Mouse (Mus musculus) R1 (cell line): ENCODE results near the gene Ppp1r14c.
A peak's percentile ranks its signal among the peaks of the same experiment; 100 is the strongest.

Experiments
- DNase-seq: peaks from one replicate; pipeline ENCODE4 v3.0.0-alpha.2; 2018; ENCODE audit warnings: low read depth, low spot score

The Ppp1r14c gene

GRCm38 (mm10) chr10:3366036-3366869, at the start of gene Ppp1r14c:
Gene Ppp1r14c (plus strand): TSS chr10:3366057.
- DNase-seq = peak; percentile 73

DNA sequence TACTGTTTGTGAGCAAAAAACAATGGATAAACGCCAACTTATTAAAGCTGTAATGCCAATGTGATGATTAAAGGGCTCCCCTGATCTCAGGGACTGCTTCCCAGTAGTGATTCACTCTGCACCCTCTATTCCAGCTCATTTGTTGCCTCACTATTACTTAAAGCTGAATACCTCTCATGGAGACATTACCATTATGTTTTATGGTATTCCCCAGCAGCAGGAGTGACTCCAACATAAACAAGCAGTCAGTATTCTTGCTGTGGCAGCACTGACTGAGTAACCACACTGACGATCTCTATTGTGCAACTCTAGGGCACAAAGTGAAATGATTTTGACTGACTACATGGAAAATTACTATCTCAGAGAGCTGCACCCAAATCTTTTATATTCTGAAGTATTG, 44.5 kb upstream of the Ppp1r14c start:
- DNase-seq = no peak

DNA sequence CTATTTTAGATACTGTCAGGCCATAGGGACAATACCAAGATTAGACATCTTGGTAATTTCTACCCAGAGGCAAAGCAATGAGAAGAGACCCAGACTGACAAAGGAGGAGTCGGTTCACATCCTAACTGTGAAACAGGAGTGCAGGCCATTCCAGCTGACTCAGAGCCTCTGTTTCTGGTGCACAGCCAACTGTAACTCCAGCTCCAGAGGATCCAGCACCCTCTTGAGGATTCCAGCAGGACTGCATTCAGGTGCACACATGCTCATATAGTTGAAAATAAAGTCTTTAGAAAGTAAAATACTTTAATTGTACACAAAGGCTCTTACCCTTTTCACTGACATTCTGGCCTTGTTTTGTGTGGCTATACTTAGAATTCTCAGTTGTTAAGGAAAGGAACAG, 40.4 kb upstream of the Ppp1r14c start:
- no peak for DNase-seq

GRCm38 (mm10) chr10:3332880-3333279, 33.0 kb upstream of the Ppp1r14c start:
- DNase-seq = peak; percentile 46

- no peak for DNase-seq
Measured at GRCm38 (mm10) chr10:3334570-3334969, 31.3 kb upstream of the Ppp1r14c start.

GRCm38 (mm10) chr10:3336729-3337329, 29.0 kb upstream of the Ppp1r14c start:
- no peak for DNase-seq

DNA sequence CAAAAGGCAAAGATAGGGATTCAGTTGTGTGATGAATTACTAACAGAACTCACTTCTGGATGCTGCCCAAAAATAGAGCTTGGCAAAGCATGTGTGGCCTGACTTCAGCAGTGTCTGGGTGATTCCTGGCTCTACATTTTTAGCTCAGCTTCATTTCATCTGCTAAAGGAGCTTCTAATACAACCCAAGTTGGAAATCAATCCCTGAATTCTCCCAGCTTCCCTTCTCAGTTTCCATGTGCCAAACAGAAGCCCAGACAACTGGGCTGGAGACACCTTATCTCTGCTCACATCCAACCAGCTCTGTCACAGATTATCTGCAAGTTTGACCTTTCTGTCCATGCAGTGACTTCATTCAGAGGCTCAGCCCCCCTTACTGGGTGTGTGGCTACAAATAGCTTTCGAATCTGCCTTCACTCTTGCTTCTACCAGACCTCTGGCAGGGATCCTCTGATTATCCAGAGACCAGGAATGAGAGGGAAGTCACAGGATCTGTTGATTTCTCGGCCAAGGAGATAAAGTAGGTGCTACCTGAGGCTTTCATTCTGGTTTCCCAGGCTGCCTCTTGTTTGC, 28.4 kb upstream of the Ppp1r14c start:
- DNase-seq = no peak

DNA sequence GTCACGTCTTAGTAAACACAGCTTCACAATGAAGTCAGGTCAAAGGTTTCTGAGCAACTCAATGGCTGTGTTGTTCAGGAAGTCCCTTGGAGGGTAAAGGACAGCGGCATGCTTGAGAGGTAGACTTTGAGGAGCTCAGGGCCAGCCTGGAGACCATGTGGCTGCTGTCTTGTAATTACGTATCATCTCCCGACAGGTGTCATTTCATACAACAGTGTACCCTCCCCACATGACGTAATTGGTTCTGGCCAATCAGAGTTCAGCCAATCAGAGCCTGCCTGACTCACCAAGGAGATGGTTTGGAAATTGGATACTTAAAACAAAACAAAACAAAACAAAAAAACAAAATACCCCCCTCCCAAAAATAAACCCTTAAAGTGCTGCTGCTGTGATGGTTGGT, 20.2 kb upstream of the Ppp1r14c start:
- DNase-seq = no peak

DNA sequence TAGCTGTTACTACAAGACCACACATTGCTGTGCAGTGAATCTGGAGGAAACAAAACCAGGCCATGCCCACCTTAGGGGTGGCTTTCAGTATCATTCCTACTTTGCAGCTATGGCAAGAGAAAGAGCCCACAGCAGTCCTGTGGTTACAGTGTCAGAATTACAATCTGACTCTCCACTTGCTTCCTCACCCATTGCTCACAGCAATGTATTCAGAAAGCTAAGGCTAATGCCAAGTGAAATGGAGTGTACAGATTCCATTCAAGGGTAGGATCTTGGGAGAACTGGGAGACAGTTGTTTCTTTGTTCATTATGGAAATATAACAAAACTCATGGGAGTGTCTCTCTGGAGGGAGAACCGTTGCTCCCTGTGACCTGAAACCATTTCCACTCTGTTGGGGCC, 6.3 kb upstream of the Ppp1r14c start:
- DNase-seq = no peak

DNA sequence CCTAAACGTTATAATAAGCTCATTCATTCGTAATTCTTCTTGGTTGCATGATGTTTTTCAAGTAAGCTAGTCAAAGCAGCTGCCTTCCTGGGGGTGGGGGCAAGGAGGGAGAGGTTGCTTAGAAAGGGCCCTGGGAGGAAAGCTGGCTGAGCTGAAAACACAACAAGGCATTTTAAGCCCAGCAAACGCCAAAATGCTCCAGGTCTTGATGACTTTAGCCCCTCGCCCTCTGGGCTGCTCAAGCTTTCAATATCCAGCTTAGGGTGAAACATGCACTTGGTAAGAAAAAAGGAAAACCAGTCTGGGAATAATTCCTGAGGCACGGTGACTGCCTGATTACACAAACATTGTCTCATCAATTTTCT, 204 bp upstream of the Ppp1r14c start:
- no peak for DNase-seq

GRCm38 (mm10) chr10:3366870-3367431, 1.1 kb downstream of the Ppp1r14c start:
- peak; percentile 30 for DNase-seq

DNA sequence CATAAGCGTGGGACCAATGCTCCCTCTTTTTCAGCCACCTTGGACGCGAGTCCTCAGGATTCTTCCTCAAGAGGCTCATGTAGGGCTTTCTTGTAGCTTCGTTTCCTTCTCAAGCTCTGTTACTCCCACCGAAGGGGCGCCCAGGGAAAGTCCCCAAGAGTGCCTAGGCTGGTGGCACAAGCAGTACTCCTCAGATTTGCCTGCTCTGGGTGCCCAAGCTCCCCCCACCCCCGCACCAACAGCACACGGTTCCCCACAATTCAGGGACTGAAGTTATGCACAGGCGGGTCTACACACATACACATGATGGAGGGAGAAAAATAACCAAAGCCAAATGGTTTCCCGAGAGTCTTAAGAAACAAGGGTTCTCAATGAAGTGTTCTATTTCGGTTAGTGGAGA, 1.6 kb downstream of the Ppp1r14c start:
- DNase-seq = no peak

GRCm38 (mm10) chr10:3383176-3383575, 17.3 kb downstream of the Ppp1r14c start:
- DNase-seq = no peak

GRCm38 (mm10) chr10:3392251-3392650, 26.4 kb downstream of the Ppp1r14c start:
- DNase-seq = no peak

DNA sequence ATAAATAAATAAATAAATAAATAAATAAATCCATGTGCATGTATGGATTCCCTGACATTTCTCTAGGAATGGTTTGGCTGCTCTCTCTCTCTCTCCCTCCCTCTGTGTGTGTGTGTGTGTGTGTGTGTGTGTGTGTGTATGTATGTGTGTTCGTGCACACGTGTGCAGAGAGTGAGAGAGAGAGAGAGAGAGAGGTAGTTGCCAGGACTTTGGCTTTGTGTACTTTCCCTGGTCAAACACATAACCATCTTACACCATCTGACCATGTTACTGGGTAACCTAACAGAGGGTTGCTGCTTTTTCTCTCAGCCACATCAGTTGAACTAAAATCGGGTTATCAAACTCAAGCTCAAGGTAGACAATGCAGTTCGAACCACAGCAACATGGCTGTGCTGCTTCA, 27.7 kb downstream of the Ppp1r14c start:
- no peak for DNase-seq

- no peak for DNase-seq
Measured at GRCm38 (mm10) chr10:3394193-3394592, 28.3 kb downstream of the Ppp1r14c start.

DNA sequence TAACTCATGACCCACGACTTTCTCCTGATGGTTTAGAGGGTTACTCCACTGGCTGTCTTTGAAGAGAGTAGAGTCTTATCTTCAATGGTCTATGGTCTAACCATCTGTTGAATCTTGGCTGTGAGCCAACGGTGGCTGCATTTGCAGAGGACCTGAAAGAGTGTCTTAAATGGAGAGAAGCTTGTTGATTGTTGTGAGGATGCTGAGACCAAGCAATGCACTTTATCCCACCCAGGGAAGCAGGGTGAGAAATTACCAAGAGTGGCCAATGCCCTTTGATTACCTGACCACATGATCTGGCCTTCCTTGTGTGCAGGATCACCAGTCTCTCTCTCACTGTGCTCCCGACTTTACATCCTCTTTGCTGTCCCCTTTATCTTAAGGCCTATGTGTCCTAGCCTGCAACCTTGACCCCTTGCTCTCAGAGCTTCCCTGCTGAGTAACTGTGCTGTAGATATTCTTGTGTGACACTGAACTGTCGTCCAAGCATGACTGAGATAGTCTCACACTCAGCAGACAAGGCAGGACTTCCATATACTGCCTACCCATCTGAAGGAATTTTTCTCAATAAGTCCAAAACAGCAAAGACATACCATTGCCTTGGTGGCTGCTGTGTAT, 28.9 kb downstream of the Ppp1r14c start:
- no peak for DNase-seq

- no peak for DNase-seq
Measured at GRCm38 (mm10) chr10:3395341-3395931, 29.6 kb downstream of the Ppp1r14c start.

DNA sequence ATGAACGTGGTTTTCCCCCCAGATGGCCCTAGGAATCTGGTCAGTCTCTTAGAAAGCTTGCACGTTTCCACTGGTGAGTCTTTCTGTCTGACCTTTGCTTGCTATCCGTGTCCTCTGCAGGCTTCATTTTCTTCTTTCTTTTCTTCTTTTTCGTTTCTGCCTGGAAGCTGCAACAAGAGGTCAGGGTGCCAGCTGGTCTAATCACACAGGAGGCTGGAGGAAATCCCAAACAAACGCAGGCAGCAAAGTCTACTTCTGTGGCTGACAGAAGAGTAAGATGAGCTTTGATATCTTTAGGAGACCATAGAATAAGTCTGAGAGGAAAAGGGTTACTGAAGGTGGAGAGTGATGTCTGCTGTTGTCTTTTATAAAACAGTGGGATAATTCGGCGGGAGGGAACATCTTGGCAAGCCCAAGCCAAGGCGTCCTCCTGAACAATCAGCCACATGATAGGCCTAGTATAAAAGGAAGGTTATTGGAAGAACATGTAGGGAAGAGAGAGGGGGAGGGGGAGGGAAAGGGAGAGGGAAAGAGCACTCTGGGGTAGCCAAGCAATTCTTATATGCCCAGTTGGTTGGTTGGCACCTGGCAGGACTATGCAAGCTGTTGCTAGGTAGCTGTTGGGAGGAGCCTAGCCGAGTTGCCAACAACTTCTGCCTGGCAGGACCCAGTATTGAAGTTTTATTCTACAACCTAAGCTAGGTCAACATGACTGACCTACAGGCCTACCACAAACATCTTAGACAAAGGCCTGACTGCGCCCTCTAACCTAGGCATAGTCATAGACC, 30.3 kb downstream of the Ppp1r14c start:
- no peak for DNase-seq

GRCm38 (mm10) chr10:3397406-3397805, 31.5 kb downstream of the Ppp1r14c start:
- DNase-seq = no peak

- no peak for DNase-seq
Measured at GRCm38 (mm10) chr10:3398051-3398450, 32.2 kb downstream of the Ppp1r14c start.
